Mouse (Mus musculus) CD4-positive helper T cell, adult 2 months (primary cell): ENCODE measurements at regions not wholly inside any gene's neighbourhood (a gene's known extent, or its start where the extent isn't known, plus 50 kb on each side); places are given as distances from the start of the nearest gene placed in this dataset.
A peak's percentile ranks its signal among the peaks of the same experiment; 100 is the strongest.
"Not testable (repeated sequence)": the region's sequence is repeated elsewhere in the genome, so short reads cannot be mapped to it uniquely, and the experiment has no call there.

Source experiments
- DNase-seq: peaks from one replicate; pipeline ENCODE4 v3.0.0-alpha.2; 2012; ENCODE audit warnings: low read depth, missing footprints, low spot score

- no peak for DNase-seq
Observed at GRCm38 (mm10) chr2:39420696-39421095, 194.4 kb upstream of the Ppp6c start.

GRCm38 (mm10) chr2:39400336-39400735 is 174.1 kb upstream of the Ppp6c start:
- no peak for DNase-seq

GRCm38 (mm10) chr2:39399523-39399922 is 173.3 kb upstream of the Ppp6c start:
- DNase-seq: no peak

- no peak for DNase-seq
Observed at GRCm38 (mm10) chr2:39394643-39395042, 168.4 kb upstream of the Ppp6c start.

GRCm38 (mm10) chr2:39377264-39377663 is 151.0 kb upstream of the Ppp6c start:
- no peak for DNase-seq

GRCm38 (mm10) chr2:39373068-39373779 is 147.0 kb upstream of the Ppp6c start:
- DNase-seq: peak; percentile 88

- no peak for DNase-seq
Observed at GRCm38 (mm10) chr2:39344207-39344606, 118.0 kb upstream of the Ppp6c start.

- no peak for DNase-seq
Observed at GRCm38 (mm10) chr2:39340406-39340805, 114.2 kb upstream of the Ppp6c start.

- DNase-seq: no peak
Observed at GRCm38 (mm10) chr2:39338832-39339649, 112.8 kb upstream of the Ppp6c start.

- DNase-seq: no peak
Observed at GRCm38 (mm10) chr2:39337524-39337923, 111.3 kb upstream of the Ppp6c start.

GRCm38 (mm10) chr2:39325715-39326493 is 99.7 kb upstream of the Ppp6c start:
- DNase-seq: peak; percentile 56

- not testable (repeated sequence) for DNase-seq
Observed at GRCm38 (mm10) chr2:39325122-39325521, 98.9 kb upstream of the Ppp6c start.

GRCm38 (mm10) chr2:39299798-39300382 is 73.6 kb upstream of the Ppp6c start:
- no peak for DNase-seq

- no peak for DNase-seq
Observed at GRCm38 (mm10) chr2:39299290-39299689, 73.0 kb upstream of the Ppp6c start.

- no peak for DNase-seq
Observed at GRCm38 (mm10) chr2:39295435-39295834, 69.2 kb upstream of the Ppp6c start.

- no peak for DNase-seq
Observed at GRCm38 (mm10) chr2:39278218-39278617, 52.0 kb upstream of the Ppp6c start.
